Mouse (Mus musculus): Measurements from ENCODE around the gene Tor2a. TPM values are rescaled to one million over a fixed set of nuclear protein-coding genes. Genes with fewer than 3 reads are reported as not detected.

Gene Tor2a
- total and polyA plus RNA-seq, 3 experiments, result 54.7 to 62.2 TPM; not detected in 1

DNA sequence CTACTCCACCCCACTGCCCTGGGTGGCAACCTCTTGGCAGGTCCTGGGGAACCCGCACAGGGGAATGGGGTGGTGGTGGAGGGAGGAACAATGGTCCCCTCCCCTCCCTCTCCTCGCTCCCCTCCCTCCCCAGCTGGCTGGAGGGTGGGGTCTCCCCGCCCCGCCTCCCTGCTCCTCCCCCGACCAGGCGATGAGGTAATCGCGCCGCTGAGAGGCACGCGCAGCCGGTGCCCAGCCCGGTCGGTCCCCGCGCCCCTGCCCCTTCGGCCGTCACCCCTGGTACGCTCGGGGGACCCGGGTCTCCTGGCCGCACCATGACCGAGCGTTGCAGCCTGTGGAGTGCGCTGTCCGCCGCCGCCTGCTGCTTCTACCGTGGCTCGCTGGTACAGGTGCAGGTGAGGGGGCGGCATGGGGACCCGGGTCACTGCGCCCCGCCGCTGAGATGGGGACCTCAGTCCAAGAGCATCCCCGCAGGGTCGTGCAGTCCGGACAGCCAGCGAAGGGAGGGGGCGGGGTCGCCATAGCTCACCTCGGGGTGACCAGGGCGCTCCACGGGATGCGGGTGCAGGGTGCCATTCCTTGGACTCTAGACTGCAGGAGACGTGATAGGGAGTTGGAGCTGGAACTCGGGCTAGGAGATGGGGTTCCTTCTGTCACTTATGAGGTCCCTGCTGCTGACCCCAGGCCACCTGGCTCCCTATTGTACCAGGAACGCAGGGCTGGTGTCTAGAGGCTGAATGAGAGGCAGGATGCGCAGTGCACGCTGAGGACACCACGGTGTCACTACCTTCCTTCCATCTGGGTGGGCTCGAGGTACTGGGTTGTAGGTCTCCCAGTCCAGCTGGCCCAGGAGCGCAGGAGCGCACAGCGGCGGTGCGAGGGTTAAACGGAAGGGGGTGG lies 15.5 kb upstream of the Tor2a start:
- Histone ChIP-seq H3K79me2 (ENCODE audit: control insufficient read depth, insufficient read depth, low read length, poor library complexity) (no peaks in the 10 kb centered on the region), H3K9ac (ENCODE audit: control insufficient read depth, low read depth, low read length, poor library complexity, severe bottlenecking) (no peak overlapping the region), H3K27ac (ENCODE audit: control insufficient read depth, low read depth, low read length) (no peak overlapping the region), H3K4me3 (ENCODE audit: control insufficient read depth in 1 of 2, insufficient read depth in 1 of 2, low read depth in 2 of 2, low read length in 2 of 2) (no peak overlapping the region), H3K9me3 (replicated peaks; ENCODE audit: insufficient read depth, low read length) (no peaks in the 10 kb centered on the region), H3K4me1 (ENCODE audit: control insufficient read depth in 1 of 2, insufficient read depth in 2 of 2, low read length in 2 of 2) (no peaks in the 10 kb centered on the region), H3K27me3 (ENCODE audit: control insufficient read depth in 1 of 2, insufficient read depth in 2 of 2, low read length in 2 of 2) (peaks cover 0 to 3% of the 10 kb centered on the region in 2 experiments; a peak in 1 of 4 replicates), H3K36me3 (ENCODE audit: control insufficient read depth in 1 of 2, insufficient read depth in 2 of 2, low read length in 2 of 2) (no peaks in the 10 kb centered on the region)
- TF ChIP-seq TBP (IDR thresholded peaks at IDR 0.05; ENCODE audit: low read depth, low read length), result no peak
- 0 out of 4 replicates have a peak, but pooled peaks of 1 of the 2 experiments have one; percentile 21 for TF ChIP-seq POLR2A (IDR thresholded peaks at IDR 0.05; ENCODE audit: control insufficient read depth in 1 of 2, insufficient read depth in 1 of 2, low read depth in 1 of 2, low read length in 2 of 2, poor library complexity in 1 of 2)
- no peak for TF ChIP-seq POLR2AphosphoS2 (IDR thresholded peaks at IDR 0.05; ENCODE audit: low read length)
- DNase-seq (ENCODE audit: low read depth, low spot score), result no peak

DNA sequence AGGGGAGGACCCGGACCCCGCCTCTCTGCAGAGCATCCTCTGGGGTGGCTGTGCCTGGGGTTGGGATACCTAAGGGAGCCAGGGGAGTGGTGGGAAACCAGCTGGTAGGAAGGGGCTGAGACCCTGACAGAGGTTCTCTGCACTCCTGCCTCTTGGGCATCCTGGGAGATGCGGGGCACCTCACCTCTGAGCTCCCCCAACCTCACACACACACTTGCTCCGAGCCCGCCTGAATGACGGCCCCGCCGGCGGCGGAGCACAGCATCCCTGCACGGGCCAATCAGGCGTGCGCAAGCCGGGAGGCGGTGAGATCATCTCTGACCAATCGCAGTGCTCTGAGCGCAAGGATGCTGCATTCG lies 14.9 kb upstream of the Tor2a start:
- no peak for DNase-seq (ENCODE audit: low read depth, low spot score)
- Histone ChIP-seq H3K36me3 (ENCODE audit: control insufficient read depth in 1 of 2, insufficient read depth in 2 of 2, low read length in 2 of 2) (no peaks in the 10 kb centered on the region), H3K27ac (ENCODE audit: control insufficient read depth, low read depth, low read length) (no peak overlapping the region), H3K4me3 (ENCODE audit: control insufficient read depth in 1 of 2, insufficient read depth in 1 of 2, low read depth in 2 of 2, low read length in 2 of 2) (no peak overlapping the region), H3K9ac (ENCODE audit: control insufficient read depth, low read depth, low read length, poor library complexity, severe bottlenecking) (no peak overlapping the region), H3K27me3 (ENCODE audit: control insufficient read depth in 1 of 2, insufficient read depth in 2 of 2, low read length in 2 of 2) (peaks cover 0 to 3% of the 10 kb centered on the region in 2 experiments; a peak in 1 of 4 replicates), H3K79me2 (ENCODE audit: control insufficient read depth, insufficient read depth, low read length, poor library complexity) (no peaks in the 10 kb centered on the region), H3K4me1 (ENCODE audit: control insufficient read depth in 1 of 2, insufficient read depth in 2 of 2, low read length in 2 of 2) (no peaks in the 10 kb centered on the region), H3K9me3 (replicated peaks; ENCODE audit: insufficient read depth, low read length) (no peaks in the 10 kb centered on the region)
- TF ChIP-seq RAD21 (IDR thresholded peaks at IDR 0.05; ENCODE audit: low read depth, low read length) (no peak), POLR2AphosphoS2 (IDR thresholded peaks at IDR 0.05; ENCODE audit: low read length) (no peak), USF2 (IDR thresholded peaks at IDR 0.05; ENCODE audit: borderline replicate concordance in 1 of 2, insufficient read depth in 1 of 2, low read depth in 1 of 2, low read length in 2 of 2) (no peak), GABPA (IDR thresholded peaks at IDR 0.05; ENCODE audit: low read depth, low read length) (no peak), ZNF384 (IDR thresholded peaks at IDR 0.05; ENCODE audit: low read depth, low read length) (no peak), POLR2AphosphoS5 (IDR thresholded peaks at IDR 0.05; ENCODE audit: borderline replicate concordance, low read depth, low read length) (no peak), RCOR1 (IDR thresholded peaks at IDR 0.05; ENCODE audit: low read depth, low read length) (no peak), MEF2A (IDR thresholded peaks at IDR 0.05; ENCODE audit: extremely low read depth, insufficient replicate concordance, low read depth, low read length, poor library complexity, severe bottlenecking) (no peak)

DNA sequence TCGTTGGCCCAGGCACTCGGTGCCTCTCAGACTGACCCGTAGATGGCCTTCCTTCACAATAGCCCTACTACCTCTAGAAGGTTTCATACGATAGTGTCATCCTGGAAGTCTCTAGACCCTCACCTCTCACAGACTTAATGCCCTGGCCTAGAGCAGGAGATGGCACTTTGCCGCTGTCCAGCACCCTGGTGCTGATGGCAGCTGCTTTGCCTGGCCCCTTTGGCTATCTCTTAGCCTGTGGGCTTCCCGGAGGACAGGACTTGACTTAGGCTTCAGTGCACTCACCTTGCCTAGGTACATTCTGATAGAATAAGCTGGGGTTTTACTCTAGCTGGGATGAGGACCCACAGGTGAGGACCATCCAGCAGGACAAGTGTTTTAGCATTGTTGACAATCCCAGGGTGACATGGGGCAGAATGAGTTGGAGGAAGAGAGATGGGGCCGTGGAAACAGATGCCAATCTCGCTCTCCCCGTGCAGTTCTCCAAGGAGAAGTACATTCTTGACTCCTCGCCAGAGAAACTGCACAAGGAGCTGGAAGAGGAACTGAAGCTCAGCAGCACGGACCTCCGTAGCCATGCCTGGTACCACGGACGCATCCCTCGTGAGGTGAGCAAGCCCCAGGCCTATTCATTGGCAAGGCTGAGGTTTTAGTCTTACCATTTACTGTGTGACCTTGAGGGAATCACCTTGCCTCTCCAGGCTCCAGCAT lies 12.6 kb upstream of the Tor2a start:
- peak; percentile 47 for DNase-seq (ENCODE audit: low read depth, low spot score)
- Histone ChIP-seq H3K27me3 (ENCODE audit: control insufficient read depth in 1 of 2, insufficient read depth in 2 of 2, low read length in 2 of 2) (no peaks in the 10 kb centered on the region), H3K36me3 (ENCODE audit: control insufficient read depth in 1 of 2, insufficient read depth in 2 of 2, low read length in 2 of 2) (no peaks in the 10 kb centered on the region), H3K27ac (ENCODE audit: control insufficient read depth, low read depth, low read length) (no peak overlapping the region), H3K4me1 (ENCODE audit: control insufficient read depth in 1 of 2, insufficient read depth in 2 of 2, low read length in 2 of 2) (no peaks in the 10 kb centered on the region), H3K9me3 (replicated peaks; ENCODE audit: insufficient read depth, low read length) (no peaks in the 10 kb centered on the region), H3K9ac (ENCODE audit: control insufficient read depth, low read depth, low read length, poor library complexity, severe bottlenecking) (no peak overlapping the region), H3K4me3 (ENCODE audit: control insufficient read depth in 1 of 2, insufficient read depth in 1 of 2, low read depth in 2 of 2, low read length in 2 of 2) (no peak overlapping the region), H3K79me2 (ENCODE audit: control insufficient read depth, insufficient read depth, low read length, poor library complexity) (no peaks in the 10 kb centered on the region)
- TF ChIP-seq POLR2AphosphoS5 (IDR thresholded peaks at IDR 0.05; ENCODE audit: borderline replicate concordance, low read depth, low read length), result no peak
- no peak for TF ChIP-seq ELF1 (IDR thresholded peaks at IDR 0.05; ENCODE audit: low read depth, low read length)
- TF ChIP-seq USF2 (IDR thresholded peaks at IDR 0.05; ENCODE audit: borderline replicate concordance in 1 of 2, insufficient read depth in 1 of 2, low read depth in 1 of 2, low read length in 2 of 2), result no peak
- TF ChIP-seq UBTF (IDR thresholded peaks at IDR 0.05; ENCODE audit: borderline replicate concordance, insufficient read depth, low read depth, low read length), result no peak
- TF ChIP-seq SIN3A (IDR thresholded peaks at IDR 0.05; ENCODE audit: low read length), result 0 out of 2 replicates have a peak, but pooled peaks have one; percentile 30
